Mouse (Mus musculus): ENCODE measurements at regions not wholly inside any gene's neighbourhood (a gene's known extent, or its start where the extent isn't known, plus 50 kb on each side); places are given as distances from the start of the nearest gene placed in this dataset.

- no peak for DNase-seq
Measured at GRCm38 (mm10) chr1:63918200-63918599, 149.1 kb upstream of the 4933402D24Rik start.

GRCm38 (mm10) chr1:63916907-63917650, 148.0 kb upstream of the 4933402D24Rik start:
- no peak for DNase-seq

- DNase-seq: no peak
Measured at GRCm38 (mm10) chr1:63910765-63911164, 141.7 kb upstream of the 4933402D24Rik start.

GRCm38 (mm10) chr1:63909191-63909590, 140.1 kb upstream of the 4933402D24Rik start:
- no peak for DNase-seq

GRCm38 (mm10) chr1:63903620-63904019, 134.6 kb upstream of the 4933402D24Rik start:
- no peak for DNase-seq

- DNase-seq: no peak
Measured at GRCm38 (mm10) chr1:63903201-63903600, 134.1 kb upstream of the 4933402D24Rik start.

- no peak for DNase-seq
Measured at GRCm38 (mm10) chr1:63902391-63902790, 133.3 kb upstream of the 4933402D24Rik start.

- no peak for DNase-seq
Measured at GRCm38 (mm10) chr1:63899631-63900577, 130.8 kb upstream of the 4933402D24Rik start.

- peak; percentile 14 for DNase-seq
Measured at GRCm38 (mm10) chr1:63898766-63899165, 129.7 kb upstream of the 4933402D24Rik start.

- no peak for DNase-seq
Measured at GRCm38 (mm10) chr1:63897556-63897955, 128.5 kb upstream of the 4933402D24Rik start.

- no peak for DNase-seq
Measured at GRCm38 (mm10) chr1:63879570-63879969, 110.5 kb upstream of the 4933402D24Rik start.

GRCm38 (mm10) chr1:63876589-63877251, 107.7 kb upstream of the 4933402D24Rik start:
- DNase-seq: no peak

- no peak for DNase-seq
Measured at GRCm38 (mm10) chr1:63875297-63875962, 106.4 kb upstream of the 4933402D24Rik start.

GRCm38 (mm10) chr1:63871831-63872230, 102.8 kb upstream of the 4933402D24Rik start:
- no peak for DNase-seq

- DNase-seq: no peak
Measured at GRCm38 (mm10) chr1:63869342-63869741, 100.3 kb upstream of the 4933402D24Rik start.

- no peak for DNase-seq
Measured at GRCm38 (mm10) chr1:63857933-63858649, 89.0 kb upstream of the 4933402D24Rik start.

- DNase-seq: no peak
Measured at GRCm38 (mm10) chr1:63857468-63857867, 88.4 kb upstream of the 4933402D24Rik start.

- no peak for DNase-seq
Measured at GRCm38 (mm10) chr1:63856366-63856765, 87.3 kb upstream of the 4933402D24Rik start.

- no peak for DNase-seq
Measured at GRCm38 (mm10) chr1:63854794-63855193, 85.7 kb upstream of the 4933402D24Rik start.

- no peak for DNase-seq
Measured at GRCm38 (mm10) chr1:63851476-63852094, 82.5 kb upstream of the 4933402D24Rik start.

GRCm38 (mm10) chr1:63850262-63850661, 81.2 kb upstream of the 4933402D24Rik start:
- DNase-seq: no peak

Data from right cerebral cortex, postnatal 25 days (tissue).